Mouse (Mus musculus): ENCODE data around the gene Gm10721. TPM values are rescaled to one million over a fixed set of nuclear protein-coding genes. Genes with fewer than 3 reads are reported as not detected.

Gene Gm10721
- 0.91 TPM for polyA plus RNA-seq (2017; shearing (Covaris generic))

GRCm38 (mm10) chr9:3012733-3013279, at the start of gene Gm10721:
Gene Gm10721, plus strand, starts transcription at chr9:3013140.

DNA sequence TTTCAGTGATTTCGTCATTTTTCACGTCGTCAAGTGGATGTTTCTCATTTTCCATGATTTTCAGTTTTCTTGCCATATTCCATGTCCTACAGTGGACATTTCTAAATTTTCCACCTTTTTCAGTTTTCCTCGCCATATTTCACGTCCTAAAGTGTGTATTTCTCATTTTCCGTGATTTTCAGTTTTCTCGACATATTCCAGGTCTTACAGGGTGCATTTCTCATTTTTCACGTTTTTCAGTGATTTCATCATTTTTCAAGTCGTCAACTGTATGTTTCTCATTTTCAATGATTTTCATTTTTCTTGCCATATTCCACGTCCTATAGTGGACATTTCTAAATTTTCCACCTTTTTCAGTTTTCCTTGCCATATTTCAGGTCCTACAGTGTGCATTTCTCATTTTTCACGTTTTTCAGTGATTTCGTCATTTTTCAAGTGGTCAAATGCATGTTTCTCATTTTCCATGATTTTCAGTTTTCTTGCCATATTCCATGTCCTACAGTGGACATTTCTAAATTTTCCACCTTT, 12.4 kb upstream of the Gm10721 start, which contains the start of gene Gm10722:
Gm10722 (plus strand) TSS at position 478 of the 528 bp plus-strand sequence.

GRCm38 (mm10) chr9:3002794-3003396, 10.0 kb upstream of the Gm10721 start, which contains the start of gene Gm11168:
Gene Gm11168, plus strand, starts transcription at chr9:3003346.

GRCm38 (mm10) chr9:3015354-3015753, 2.4 kb downstream of the Gm10721 start, which contains the start of gene Gm10720:
Gene Gm10720, plus strand, starts transcription at chr9:3015654.

DNA sequence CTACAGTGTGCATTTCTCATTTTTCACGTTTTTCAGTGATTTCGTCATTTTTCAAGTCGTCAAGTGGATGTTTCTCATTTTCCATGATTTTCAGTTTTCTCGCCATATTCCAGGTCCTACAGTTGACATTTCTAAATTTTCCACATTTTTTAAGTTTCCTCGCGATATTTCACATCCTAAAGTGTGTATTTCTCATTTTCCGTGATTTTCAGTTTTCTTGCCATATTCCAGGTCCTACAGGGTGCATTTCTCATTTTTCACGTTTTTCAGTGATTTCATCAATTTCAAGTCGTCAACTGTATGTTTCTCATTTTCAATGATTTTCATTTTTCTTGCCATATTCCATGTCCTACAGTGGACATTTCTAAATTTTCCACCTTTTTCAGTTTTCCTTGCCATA, 4.2 kb downstream of the Gm10721 start, which contains the start of gene Gm10719:
Gm10719 (plus strand) TSS at position 301 of the 400 bp plus-strand sequence.

DNA sequence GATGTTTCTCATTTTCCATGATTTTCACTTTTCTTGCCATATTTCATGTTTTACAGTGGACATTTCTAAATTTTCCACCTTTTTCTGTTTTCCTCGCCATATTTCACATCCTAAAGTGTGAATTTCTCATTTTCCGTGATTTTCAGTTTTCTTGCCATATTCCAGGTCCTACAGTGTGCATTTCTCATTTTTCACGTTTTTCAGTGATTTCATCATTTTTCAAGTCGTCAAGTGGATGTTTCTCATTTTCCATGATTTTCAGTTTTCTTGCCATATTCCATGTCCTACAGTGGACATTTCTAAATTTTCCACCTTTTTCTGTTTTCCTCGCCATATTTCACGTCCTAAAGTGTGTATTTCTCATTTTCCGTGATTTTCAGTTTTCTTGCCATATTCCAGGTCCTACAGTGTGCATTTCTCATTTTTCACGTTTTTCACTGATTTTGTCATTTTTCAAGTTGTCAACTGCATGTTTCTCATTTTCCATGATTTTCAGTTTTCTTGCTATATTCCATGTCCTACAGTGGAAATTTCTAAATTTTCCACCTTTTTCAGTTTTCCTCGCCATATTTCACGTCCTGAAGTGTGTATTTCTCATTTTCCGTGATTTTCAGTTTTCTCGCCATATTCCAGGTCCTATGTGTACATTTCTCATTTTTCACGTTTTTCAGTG, 10.5 kb downstream of the Gm10721 start, which contains the start of gene Gm10718:
Gm10718 (plus strand) TSS at position 236 of the 673 bp plus-strand sequence.

GRCm38 (mm10) chr9:3024912-3025467, 12.1 kb downstream of the Gm10721 start, which contains the start of gene Gm10717:
Gene Gm10717, plus strand, starts transcription at chr9:3025417.

DNA sequence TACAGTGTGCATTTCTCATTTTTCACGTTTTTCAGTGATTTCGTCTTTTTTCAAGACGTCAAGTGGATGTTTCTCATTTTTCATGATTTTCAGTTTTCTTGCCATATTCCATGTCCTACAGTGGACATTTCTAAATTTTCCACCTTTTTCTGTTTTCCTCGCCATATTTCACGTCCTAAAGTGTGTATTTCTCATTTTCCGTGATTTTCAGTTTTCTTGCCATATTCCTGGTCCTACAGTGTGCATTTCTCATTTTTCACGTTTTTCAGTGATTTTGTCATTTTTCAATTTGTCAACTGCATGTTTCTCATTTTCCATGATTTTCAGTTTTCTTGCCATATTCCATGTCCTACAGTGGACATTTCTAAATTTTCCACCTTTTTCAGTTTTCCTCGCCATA, 21.4 kb downstream of the Gm10721 start, which contains the start of gene Gm17535:
Gm17535 (plus strand) TSS at position 301 of the 400 bp plus-strand sequence.

DNA sequence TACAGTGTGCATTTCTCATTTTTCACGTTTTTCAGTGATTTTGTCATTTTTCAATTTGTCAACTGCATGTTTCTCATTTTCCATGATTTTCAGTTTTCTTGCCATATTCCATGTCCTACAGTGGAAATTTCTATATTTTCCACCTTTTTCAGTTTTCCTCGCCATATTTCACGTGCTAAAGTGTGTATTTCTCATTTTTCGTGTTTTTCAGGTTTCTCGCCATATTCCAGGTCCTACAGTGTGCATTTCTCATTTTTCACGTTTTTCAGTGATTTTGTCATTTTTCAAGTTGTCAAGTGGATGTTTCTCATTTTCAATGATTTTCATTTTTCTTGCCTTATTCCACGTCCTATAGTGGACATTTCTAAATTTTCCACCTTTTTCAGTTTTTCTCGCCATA, 23.6 kb downstream of the Gm10721 start, which contains the start of gene Gm10715:
Gm10715 (plus strand) TSS at position 301 of the 400 bp plus-strand sequence.

Other genes starting within 250 kb of the Gm10721 start
- gene Gm10722, start 12.2 kb upstream of the Gm10721 start, polyA plus RNA-seq (2017; shearing (Covaris generic)): 2.1 TPM
- gene Gm11168, start 9.8 kb upstream of the Gm10721 start, polyA plus RNA-seq (2017; shearing (Covaris generic)): 4.1 TPM
- not detected for gene Gm10720, start 2.5 kb downstream of the Gm10721 start, polyA plus RNA-seq (2017; shearing (Covaris generic))
- gene Gm10719, start 4.3 kb downstream of the Gm10721 start, polyA plus RNA-seq (2017; shearing (Covaris generic)): 4.6 TPM
- gene Gm10718, start 10.4 kb downstream of the Gm10721 start, polyA plus RNA-seq (2017; shearing (Covaris generic)): 3.2 TPM
- 12.9 TPM for gene Gm10717, start 12.3 kb downstream of the Gm10721 start, polyA plus RNA-seq (2017; shearing (Covaris generic))
- 1.2 TPM for gene Gm17535, start 21.5 kb downstream of the Gm10721 start, polyA plus RNA-seq (2017; shearing (Covaris generic))
- gene Gm10715, start 23.7 kb downstream of the Gm10721 start, polyA plus RNA-seq (2017; shearing (Covaris generic)): 0.56 TPM

Data from CD4-positive, CD25-positive, alpha-beta regulatory T cell, adult 9 weeks (primary cell).